Mouse (Mus musculus): ENCODE measurements around the gene Rab5if.
"Not testable (repeated sequence)": the region's sequence is repeated elsewhere in the genome, so short reads cannot be mapped to it uniquely, and the experiment has no call there.

DNA sequence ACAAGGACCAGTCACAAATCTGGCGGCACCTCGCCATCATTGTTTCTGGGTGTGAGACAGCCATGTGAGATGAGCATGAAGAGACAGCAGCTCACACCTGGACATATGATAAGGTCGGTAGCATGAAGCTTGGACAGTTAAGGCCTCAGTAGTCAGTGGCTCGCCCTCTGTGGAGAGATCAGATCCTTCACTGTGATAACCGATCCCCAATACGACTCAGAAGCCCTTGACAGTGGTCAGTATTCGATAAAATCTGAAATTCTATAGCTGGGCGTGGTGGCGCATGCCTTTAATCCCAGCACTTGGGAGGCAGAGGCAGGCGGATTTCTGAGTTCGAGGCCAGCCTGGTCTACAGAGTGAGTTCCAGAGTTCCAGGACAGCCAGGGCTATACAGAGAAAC, 56.3 kb downstream of the Rab5if start:
- not testable (repeated sequence) for TF ChIP-seq POLR2A (IDR thresholded peaks at IDR 0.05; ENCODE audit: control insufficient read depth, low read depth, low read length); CTCF (IDR thresholded peaks at IDR 0.05; ENCODE audit: control insufficient read depth, insufficient read depth, insufficient replicate concordance, low read depth, low read length)

Data from testis, adult 2 months (tissue).